Mouse (Mus musculus) forebrain, embryonic 16.5 days (tissue): Measurements from ENCODE around the gene Plekhg4. TPM values are rescaled to one million over a fixed set of nuclear protein-coding genes. Genes with fewer than 3 reads are reported as not detected.
A peak's percentile ranks its signal among the peaks of the same experiment; 100 is the strongest.

Source experiments
- ATAC-seq: fragments of 200-750 bp; cut with Nextera tagmentation; 2 replicates; pipeline ENCODE4 v1.8.0; 2017; ENCODE audit warnings: mild to moderate bottlenecking, moderate library complexity
- H3K27ac ChIP-seq: fragments of 300-500 bp; sonication (generic); 2 replicates; pipeline ENCODE4 v1.5.1; 2014; ENCODE audit warnings: low read length, control low read depth
- H3K27me3 ChIP-seq: fragments of 300-500 bp; sonication (generic); replicated peaks from 2 replicates; pipeline ENCODE4 v1.6.1; 2014; ENCODE audit warnings: low read length; ENCODE audit not compliant: control insufficient read depth, insufficient read depth
- H3K36me3 ChIP-seq: fragments of 300-500 bp; sonication (generic); 2 replicates; pipeline ENCODE4 v1.6.1; 2014; ENCODE audit not compliant: control insufficient read depth, insufficient read depth
- H3K4me1 ChIP-seq: fragments of 300-500 bp; sonication (generic); replicated peaks from 2 replicates; pipeline ENCODE4 v1.6.1; 2014; ENCODE audit warnings: low read length; ENCODE audit not compliant: control insufficient read depth, insufficient read depth
- H3K4me2 ChIP-seq: fragments of 300-500 bp; sonication (generic); 2 replicates; pipeline ENCODE4 v1.6.1; 2014; ENCODE audit warnings: mild to moderate bottlenecking, low read length, control low read depth
- H3K4me3 ChIP-seq: fragments of 300-500 bp; sonication (generic); replicated peaks from 2 replicates; pipeline ENCODE4 v1.5.1; 2014; ENCODE audit warnings: mild to moderate bottlenecking, low read length, control low read depth
- H3K9ac ChIP-seq: fragments of 300-500 bp; sonication (generic); replicated peaks from 2 replicates; pipeline ENCODE4 v1.6.1; 2014; ENCODE audit warnings: low read depth, low read length, control low read depth
- H3K9me3 ChIP-seq: fragments of 300-500 bp; sonication (generic); 2 replicates; pipeline ENCODE4 v1.6.1; 2016; ENCODE audit warnings: low read length; ENCODE audit not compliant: control insufficient read depth
- WGBS: fragments of 180-500 bp; shearing (Covaris S2); extraction: QIAGEN DNeasy Blood & Tissue Kit; methylation state at CpG from one replicate; pipeline ENCODE4 v1.1.7; 2014; 5-methylcytosine and 5-hydroxymethylcytosine counted together
- polyA plus RNA-seq: library from polyadenylated mRNA; unstranded; fragments of >200 nt; fragmentation: Nextera tagmentation; extraction: Ambion mirVana; gene quantifications from 2 replicates; pipeline ENCODE4 v1.2.1, GENCODE M21; 2015

The Plekhg4 gene
- polyA plus RNA-seq = 1.3 and 1.9 TPM in 2 replicates

- 73% methylated on average over 2 of the region's 2 CpGs for WGBS
- ATAC-seq = no peak
- H3K36me3 ChIP-seq = no peaks in the 10 kb centered on the region
- no peaks in the 10 kb centered on the region; the same call in 1 of the 2 replicates for H3K4me1 ChIP-seq
- no peak within 1 kb of the TSS for H3K4me3 ChIP-seq
- no peaks in the 10 kb centered on the region for H3K9me3 ChIP-seq
- no peak within 1 kb of the TSS for H3K4me2 ChIP-seq
- no peak within 1 kb of the TSS for H3K27ac ChIP-seq
- H3K27me3 ChIP-seq = no peaks in the 10 kb centered on the region
- no peak within 1 kb of the TSS for H3K9ac ChIP-seq
These were observed at the start of gene Plekhg4 for GRCm38 (mm10) chr8:105373032-105373431. Gene Plekhg4, plus strand, starts transcription at chr8:105373274.

DNA sequence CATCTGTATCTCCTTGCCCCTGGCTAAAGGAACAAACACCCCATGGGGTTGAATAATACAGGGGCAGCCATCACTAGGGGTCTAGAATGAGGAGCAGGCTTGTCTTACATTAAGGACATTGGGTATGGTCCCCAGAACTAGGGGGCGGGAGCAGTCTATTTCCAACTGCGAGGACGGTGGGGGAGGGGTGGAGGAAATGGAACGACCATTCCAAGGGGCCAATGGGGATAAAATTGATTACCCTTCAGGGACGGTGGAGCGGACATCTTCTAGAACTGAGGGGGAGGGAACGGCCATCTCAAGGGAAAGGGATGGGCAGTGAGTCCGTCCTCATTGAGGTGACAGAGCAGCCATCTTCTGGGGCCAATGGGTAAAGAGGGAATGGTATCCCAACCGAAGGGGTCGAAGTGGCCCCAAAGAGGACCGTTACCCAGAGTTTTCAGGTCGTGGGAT, 47.4 kb upstream of the Plekhg4 start:
- H3K36me3 ChIP-seq = peaks cover 15% of the 10 kb centered on the region
- H3K27ac ChIP-seq = peak overlapping the region; percentile 63; the same call in 1 of the 2 replicates
- 1% methylated on average over 12 of the region's 12 CpGs for WGBS
- no peaks in the 10 kb centered on the region for H3K27me3 ChIP-seq
- peak overlapping the region; percentile 91 for H3K4me3 ChIP-seq
- ATAC-seq = no peak; the same call in none of the 2 replicates
- peak overlapping the region; percentile 93 for H3K9ac ChIP-seq
- peaks cover 21% of the 10 kb centered on the region for H3K4me1 ChIP-seq
- H3K4me2 ChIP-seq = peak overlapping the region; percentile 76
- H3K9me3 ChIP-seq = no peaks in the 10 kb centered on the region

- H3K4me3 ChIP-seq = peak within 1 kb of the TSS; percentile 91
- peak within 1 kb of the TSS; percentile 93 for H3K9ac ChIP-seq
- no peaks in the 10 kb centered on the region for H3K27me3 ChIP-seq
- peak within 1 kb of the TSS; percentile 79 for H3K4me2 ChIP-seq
- H3K9me3 ChIP-seq = no peaks in the 10 kb centered on the region
- H3K27ac ChIP-seq = peak within 1 kb of the TSS; percentile 86
- peaks cover 18% of the 10 kb centered on the region for H3K36me3 ChIP-seq
- WGBS = under 1% methylated on average over 36 of the region's 36 CpGs
- peak; percentile 94 for ATAC-seq
- H3K4me1 ChIP-seq = peaks cover 21% of the 10 kb centered on the region
These were observed 46.9 kb upstream of the Plekhg4 start, which contains the start of the genes Lrrc29 and Tmem208 for GRCm38 (mm10) chr8:105326141-105326672. Gene Lrrc29, minus strand, starts transcription at chr8:105326278. Gene Tmem208, plus strand, starts transcription at chr8:105326354.

DNA sequence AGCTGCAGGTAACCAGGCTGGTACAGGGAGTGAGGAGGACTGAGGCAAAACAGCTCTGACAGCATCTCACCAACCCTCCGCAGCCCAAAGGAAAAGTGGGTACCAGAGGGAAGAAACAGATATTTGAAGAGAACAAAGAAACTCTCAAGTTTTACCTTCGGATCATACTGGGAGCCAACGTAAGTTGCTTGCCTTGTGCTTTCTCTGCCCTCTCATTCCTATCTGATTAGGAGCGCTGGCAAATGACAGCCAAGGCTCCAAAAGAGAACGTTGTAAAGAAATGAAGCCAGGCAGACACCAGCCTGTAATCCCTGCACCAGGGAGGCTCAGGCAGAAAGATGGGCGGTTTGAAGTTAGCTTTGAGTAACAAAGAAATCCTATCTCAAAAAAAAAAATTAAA, 46.1 kb upstream of the Plekhg4 start:
- H3K27me3 ChIP-seq = no peaks in the 10 kb centered on the region
- H3K27ac ChIP-seq = no peak overlapping the region
- H3K9me3 ChIP-seq = no peaks in the 10 kb centered on the region
- WGBS = 36% methylated on average over 6 of the region's 6 CpGs
- H3K9ac ChIP-seq = peak overlapping the region; percentile 93
- H3K4me1 ChIP-seq = peaks cover 21% of the 10 kb centered on the region
- H3K4me3 ChIP-seq = peak overlapping the region; percentile 91
- no peak for ATAC-seq
- H3K4me2 ChIP-seq = peak overlapping the region; percentile 79
- H3K36me3 ChIP-seq = peaks cover 26% of the 10 kb centered on the region

DNA sequence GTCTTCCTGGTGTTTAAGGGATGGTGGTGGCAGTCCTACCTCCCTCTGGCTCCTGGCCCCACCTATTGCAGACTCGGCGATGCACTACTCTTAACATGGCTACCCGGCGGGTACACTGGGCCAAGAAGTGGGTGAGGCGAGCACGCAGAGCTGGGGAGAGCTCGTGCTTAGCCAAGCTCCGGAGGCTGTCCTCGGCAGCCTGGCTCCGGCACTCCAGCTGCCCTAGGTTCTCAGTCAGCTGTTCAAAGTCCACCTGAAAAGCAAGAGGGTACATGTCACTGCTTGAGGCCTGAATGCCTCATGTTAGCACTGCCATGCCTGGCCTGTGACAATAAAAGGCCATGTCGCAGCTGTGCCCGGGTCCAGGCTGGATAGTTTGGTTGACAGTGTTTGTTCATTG, 42.7 kb upstream of the Plekhg4 start:
- H3K4me2 ChIP-seq = no peak overlapping the region
- WGBS = 93% methylated on average over 12 of the region's 12 CpGs
- H3K4me3 ChIP-seq = no peak overlapping the region
- H3K27ac ChIP-seq = no peak overlapping the region
- H3K36me3 ChIP-seq = peaks cover 26% of the 10 kb centered on the region
- ATAC-seq = no peak
- no peak overlapping the region for H3K9ac ChIP-seq
- no peaks in the 10 kb centered on the region for H3K27me3 ChIP-seq
- no peaks in the 10 kb centered on the region for H3K9me3 ChIP-seq
- H3K4me1 ChIP-seq = peaks cover 13% of the 10 kb centered on the region

- H3K9me3 ChIP-seq = no peaks in the 10 kb centered on the region
- H3K4me1 ChIP-seq = peaks cover 9% of the 10 kb centered on the region
- peaks cover 26% of the 10 kb centered on the region for H3K36me3 ChIP-seq
- no peak for ATAC-seq
- H3K27me3 ChIP-seq = no peaks in the 10 kb centered on the region
- 95% methylated on average over 22 of the region's 22 CpGs for WGBS
- H3K4me2 ChIP-seq = no peak overlapping the region
- H3K9ac ChIP-seq = no peak overlapping the region
- H3K27ac ChIP-seq = no peak overlapping the region
- no peak overlapping the region for H3K4me3 ChIP-seq
These were observed 41.6 kb upstream of the Plekhg4 start for GRCm38 (mm10) chr8:105331469-105331868.

- H3K27me3 ChIP-seq = no peaks in the 10 kb centered on the region
- no peak overlapping the region for H3K9ac ChIP-seq
- WGBS = 96% methylated on average over 9 of the region's 9 CpGs
- H3K36me3 ChIP-seq = peaks cover 26% of the 10 kb centered on the region
- H3K4me3 ChIP-seq = no peak overlapping the region
- H3K9me3 ChIP-seq = no peaks in the 10 kb centered on the region
- H3K27ac ChIP-seq = no peak overlapping the region
- H3K4me1 ChIP-seq = peaks cover 7% of the 10 kb centered on the region
- no peak for ATAC-seq
- no peak overlapping the region for H3K4me2 ChIP-seq
These were observed 41.1 kb upstream of the Plekhg4 start for GRCm38 (mm10) chr8:105331931-105332330.

DNA sequence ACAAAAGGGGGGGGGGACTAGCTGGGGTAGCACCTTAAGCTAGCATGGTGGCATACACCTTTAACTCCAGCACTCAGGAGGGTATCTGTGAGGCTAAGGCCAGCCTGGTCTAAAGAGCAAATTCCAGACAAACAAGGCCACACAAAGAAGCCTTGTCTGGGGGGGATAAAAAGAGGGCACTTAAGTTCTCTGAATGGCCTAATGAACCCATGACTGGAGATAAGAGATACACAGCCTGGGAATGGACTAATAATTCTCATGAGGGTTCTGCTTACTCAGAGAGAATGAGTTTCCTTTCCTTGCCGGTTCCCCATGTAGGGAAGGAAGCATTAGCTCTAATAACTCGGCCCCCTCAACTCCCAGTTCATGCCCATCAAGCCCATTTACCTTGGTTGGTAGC, 40.6 kb upstream of the Plekhg4 start:
- H3K27ac ChIP-seq = no peak overlapping the region
- H3K4me3 ChIP-seq = no peak overlapping the region
- H3K4me2 ChIP-seq = no peak overlapping the region
- H3K9me3 ChIP-seq = no peaks in the 10 kb centered on the region
- peaks cover 26% of the 10 kb centered on the region for H3K36me3 ChIP-seq
- peaks cover under 1% of the 10 kb centered on the region for H3K4me1 ChIP-seq
- WGBS = 72% methylated on average over 2 of the region's 2 CpGs
- no peaks in the 10 kb centered on the region for H3K27me3 ChIP-seq
- no peak for ATAC-seq
- H3K9ac ChIP-seq = no peak overlapping the region

GRCm38 (mm10) chr8:105336373-105337130, 36.5 kb upstream of the Plekhg4 start:
- Histone ChIP-seq H3K4me2 (no peak overlapping the region), H3K4me3 (no peak overlapping the region), H3K4me1 (no peaks in the 10 kb centered on the region; the same call in 1 of the 2 replicates), H3K36me3 (peaks cover 4% of the 10 kb centered on the region), H3K9ac (no peak overlapping the region), H3K27me3 (no peaks in the 10 kb centered on the region), H3K9me3 (no peaks in the 10 kb centered on the region), H3K27ac (no peak overlapping the region)
- peak; percentile 43 for ATAC-seq
- 48% methylated on average over 32 of the region's 32 CpGs for WGBS
